Mouse (Mus musculus): Measurements from ENCODE around the gene Myoz1. TPM values are rescaled to one million over a fixed set of nuclear protein-coding genes. Genes with fewer than 3 reads are reported as not detected.
A peak's percentile ranks its signal among the peaks of the same experiment; 100 is the strongest.
"Not testable (repeated sequence)": the region's sequence is repeated elsewhere in the genome, so short reads cannot be mapped to it uniquely, and the experiment has no call there.

Myoz1 gene
- polyA plus RNA-seq, 1 experiment: 0.50 TPM

- Histone ChIP-seq H3K79me2 (ENCODE audit: control insufficient read depth, insufficient read depth) (peaks cover 36% of the 10 kb centered on the region), H3ac (ENCODE audit: control insufficient read depth, insufficient read length, low read depth) (peak overlapping the region; percentile 86), H3K27me3 (ENCODE audit: control insufficient read depth, insufficient read depth, insufficient read length) (no peaks in the 10 kb centered on the region), H3K4me3 (ENCODE audit: insufficient read depth, poor library complexity, severe bottlenecking) (peak overlapping the region; percentile 74), H3K79me3 (ENCODE audit: low read depth) (peaks cover 8% of the 10 kb centered on the region), H3K36me3 (ENCODE audit: control insufficient read depth, insufficient read depth) (no peaks in the 10 kb centered on the region)
- TF ChIP-seq CEBPB (IDR thresholded peaks at IDR 0.05; ENCODE audit: low read depth) (no peak), MYOG (IDR thresholded peaks at IDR 0.05; ENCODE audit: control insufficient read depth, extremely low read depth, insufficient read length) (no peak), MAX (IDR thresholded peaks at IDR 0.05) (no peak), FOSL1 (IDR thresholded peaks at IDR 0.05; ENCODE audit: insufficient read depth, low read length, poor library complexity, severe bottlenecking) (no peak), CTCF (IDR thresholded peaks at IDR 0.05; ENCODE audit: control insufficient read depth, insufficient read depth, insufficient read length) (no peak), USF1 (IDR thresholded peaks at IDR 0.05; ENCODE audit: low read depth) (no peak), MYOD1 (IDR thresholded peaks at IDR 0.05; ENCODE audit: control insufficient read depth, insufficient read length, low read depth) (no peak)
Measured at GRCm38 (mm10) chr14:20639918-20640619, 16.3 kb downstream of the Myoz1 start.

GRCm38 (mm10) chr14:20638702-20639101 lies 17.6 kb downstream of the Myoz1 start:
- H3K4me3 ChIP-seq (ENCODE audit: insufficient read depth, poor library complexity, severe bottlenecking): no peak overlapping the region
- H3K27me3 ChIP-seq (ENCODE audit: control insufficient read depth, insufficient read depth, insufficient read length): no peaks in the 10 kb centered on the region
- no peaks in the 10 kb centered on the region for H3K36me3 ChIP-seq (ENCODE audit: control insufficient read depth, insufficient read depth)
- TF ChIP-seq MYOD1 (IDR thresholded peaks at IDR 0.05; ENCODE audit: control insufficient read depth, insufficient read length, low read depth) (no peak), CTCF (IDR thresholded peaks at IDR 0.05; ENCODE audit: control insufficient read depth, insufficient read depth, insufficient read length) (no peak), MYOG (IDR thresholded peaks at IDR 0.05; ENCODE audit: control insufficient read depth, extremely low read depth, insufficient read length) (no peak), CEBPB (IDR thresholded peaks at IDR 0.05; ENCODE audit: low read depth) (no peak), FOSL1 (IDR thresholded peaks at IDR 0.05; ENCODE audit: insufficient read depth, low read length, poor library complexity, severe bottlenecking) (no peak), USF1 (IDR thresholded peaks at IDR 0.05; ENCODE audit: low read depth) (no peak), MAX (IDR thresholded peaks at IDR 0.05) (no peak)
- no peak overlapping the region for H3ac ChIP-seq (ENCODE audit: control insufficient read depth, insufficient read length, low read depth)
- peaks cover 8% of the 10 kb centered on the region for H3K79me3 ChIP-seq (ENCODE audit: low read depth)
- peaks cover 36% of the 10 kb centered on the region for H3K79me2 ChIP-seq (ENCODE audit: control insufficient read depth, insufficient read depth)

- Histone ChIP-seq H3ac (ENCODE audit: control insufficient read depth, insufficient read length, low read depth) (no peak overlapping the region), H3K79me2 (ENCODE audit: control insufficient read depth, insufficient read depth) (peaks cover 36% of the 10 kb centered on the region), H3K79me3 (ENCODE audit: low read depth) (peaks cover 8% of the 10 kb centered on the region), H3K4me3 (ENCODE audit: insufficient read depth, poor library complexity, severe bottlenecking) (no peak overlapping the region), H3K27me3 (ENCODE audit: control insufficient read depth, insufficient read depth, insufficient read length) (no peaks in the 10 kb centered on the region), H3K36me3 (ENCODE audit: control insufficient read depth, insufficient read depth) (no peaks in the 10 kb centered on the region)
- TF ChIP-seq FOSL1 (IDR thresholded peaks at IDR 0.05; ENCODE audit: insufficient read depth, low read length, poor library complexity, severe bottlenecking): no peak
- no peak for TF ChIP-seq MYOD1 (IDR thresholded peaks at IDR 0.05; ENCODE audit: control insufficient read depth, insufficient read length, low read depth)
- no peak for TF ChIP-seq CTCF (IDR thresholded peaks at IDR 0.05; ENCODE audit: control insufficient read depth, insufficient read depth, insufficient read length)
- TF ChIP-seq USF1 (IDR thresholded peaks at IDR 0.05; ENCODE audit: low read depth): no peak
- no peak for TF ChIP-seq MAX (IDR thresholded peaks at IDR 0.05)
- no peak for TF ChIP-seq CEBPB (IDR thresholded peaks at IDR 0.05; ENCODE audit: low read depth)
- no peak for TF ChIP-seq MYOG (IDR thresholded peaks at IDR 0.05; ENCODE audit: control insufficient read depth, extremely low read depth, insufficient read length)
Measured at GRCm38 (mm10) chr14:20637818-20638574, 18.3 kb downstream of the Myoz1 start.

GRCm38 (mm10) chr14:20636968-20637367 lies 19.4 kb downstream of the Myoz1 start:
- H3K27me3 ChIP-seq (ENCODE audit: control insufficient read depth, insufficient read depth, insufficient read length); H3ac ChIP-seq (ENCODE audit: control insufficient read depth, insufficient read length, low read depth); H3K36me3 ChIP-seq (ENCODE audit: control insufficient read depth, insufficient read depth); H3K79me3 ChIP-seq (ENCODE audit: low read depth); H3K4me3 ChIP-seq (ENCODE audit: insufficient read depth, poor library complexity, severe bottlenecking): not testable (repeated sequence)
- peaks cover 33% of the 10 kb centered on the region for H3K79me2 ChIP-seq (ENCODE audit: control insufficient read depth, insufficient read depth)

GRCm38 (mm10) chr14:20635546-20635945 lies 20.8 kb downstream of the Myoz1 start:
- Histone ChIP-seq H3K27me3 (ENCODE audit: control insufficient read depth, insufficient read depth, insufficient read length) (no peaks in the 10 kb centered on the region), H3K36me3 (ENCODE audit: control insufficient read depth, insufficient read depth) (no peaks in the 10 kb centered on the region), H3K79me3 (ENCODE audit: low read depth) (peaks cover 3% of the 10 kb centered on the region), H3ac (ENCODE audit: control insufficient read depth, insufficient read length, low read depth) (no peak overlapping the region), H3K79me2 (ENCODE audit: control insufficient read depth, insufficient read depth) (peaks cover 23% of the 10 kb centered on the region), H3K4me3 (ENCODE audit: insufficient read depth, poor library complexity, severe bottlenecking) (no peak overlapping the region)
- TF ChIP-seq CEBPB (IDR thresholded peaks at IDR 0.05; ENCODE audit: low read depth): no peak

- peaks cover 1% of the 10 kb centered on the region for H3K79me3 ChIP-seq (ENCODE audit: low read depth)
- H3K79me2 ChIP-seq (ENCODE audit: control insufficient read depth, insufficient read depth): peaks cover 5% of the 10 kb centered on the region
- no peaks in the 10 kb centered on the region for H3K27me3 ChIP-seq (ENCODE audit: control insufficient read depth, insufficient read depth, insufficient read length)
- no peak for TF ChIP-seq CTCF (IDR thresholded peaks at IDR 0.05; ENCODE audit: control insufficient read depth, insufficient read depth, insufficient read length)
- H3K36me3 ChIP-seq (ENCODE audit: control insufficient read depth, insufficient read depth): no peaks in the 10 kb centered on the region
- no peak overlapping the region for H3ac ChIP-seq (ENCODE audit: control insufficient read depth, insufficient read length, low read depth)
- H3K4me3 ChIP-seq (ENCODE audit: insufficient read depth, poor library complexity, severe bottlenecking): no peak overlapping the region
Measured at GRCm38 (mm10) chr14:20631253-20631652, 25.1 kb downstream of the Myoz1 start.

Measured in C2C12 (cell line).